Mouse (Mus musculus): ENCODE data around the gene Ccdc63. TPM values are rescaled to one million over a fixed set of nuclear protein-coding genes. Genes with fewer than 3 reads are reported as not detected.
"Not testable (repeated sequence)": the region's sequence is repeated elsewhere in the genome, so short reads cannot be mapped to it uniquely, and the experiment has no call there.

Ccdc63 gene
- polyA plus RNA-seq (2014; fragmentation: Nextera tagmentation; extraction: Ambion mirVana): not detected in 2 replicates

DNA sequence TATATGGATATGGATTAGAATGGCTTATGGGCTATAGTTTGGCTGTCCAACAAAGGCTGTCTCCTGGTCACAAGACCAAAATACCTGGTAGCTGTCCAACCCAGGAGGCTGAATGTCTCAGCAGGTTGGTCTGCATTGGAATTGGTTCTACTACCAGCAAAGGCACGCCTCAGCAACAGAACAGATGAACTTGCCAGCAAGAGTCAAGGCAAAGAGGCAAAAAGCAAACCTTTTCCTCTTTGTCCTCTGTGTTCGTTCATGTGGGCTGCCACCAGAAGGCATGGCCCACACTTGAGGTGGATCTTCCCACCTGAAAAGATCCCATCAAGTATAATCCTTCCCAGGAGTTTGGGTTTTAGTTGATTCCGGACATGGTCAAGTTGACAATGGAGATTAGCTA is at the start of gene Ccdc63:
Gene Ccdc63, minus strand, starts transcription at position 101 of the 400 bp plus-strand sequence.
- Histone ChIP-seq H3K9ac (ENCODE audit: low read length) (no peak within 1 kb of the TSS), H3K4me2 (ENCODE audit: low read depth) (no peak within 1 kb of the TSS), H3K36me3 (ENCODE audit: control insufficient read depth, insufficient read depth, low read length) (no peaks in the 10 kb centered on the region), H3K27me3 (ENCODE audit: control insufficient read depth, insufficient read depth, low read length) (no peaks in the 10 kb centered on the region), H3K9me3 (ENCODE audit: control insufficient read depth, low read length) (no peaks in the 10 kb centered on the region), H3K4me3 (ENCODE audit: low read depth, low read length) (no peak within 1 kb of the TSS), H3K27ac (ENCODE audit: low read depth, low read length) (no peak within 1 kb of the TSS), H3K4me1 (ENCODE audit: control insufficient read depth, insufficient read depth, low read length) (no peaks in the 10 kb centered on the region)
- DNase-seq (ENCODE audit: low spot score): no peak
- 95% methylated on average over 3 of the region's 3 CpGs for WGBS
- ATAC-seq (ENCODE audit: insufficient read depth, low FRiP score, low TSS enrichment): no peak

DNA sequence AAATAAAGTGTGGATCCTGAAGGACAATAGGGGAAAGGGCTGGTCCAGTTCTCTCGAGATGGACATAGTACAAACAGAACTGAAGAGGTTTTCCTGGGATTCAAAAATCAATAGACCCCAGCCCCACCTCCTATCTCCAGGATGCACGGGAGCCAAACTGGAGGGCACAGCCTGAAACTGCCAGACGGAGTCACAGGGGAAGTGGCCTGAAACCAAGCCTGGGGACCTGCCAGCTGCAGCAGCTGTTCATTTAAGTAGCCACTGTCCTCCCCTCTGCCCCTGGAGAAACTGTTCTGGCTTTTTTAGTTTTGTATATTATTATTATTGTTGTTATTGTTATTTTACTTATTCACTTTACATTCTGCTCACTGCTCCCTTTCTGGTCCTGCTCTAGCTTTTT is 48.5 kb upstream of the Ccdc63 start:
- H3K4me3 ChIP-seq (ENCODE audit: low read depth, low read length): no peak overlapping the region
- DNase-seq (ENCODE audit: low spot score) (no peak), ATAC-seq (ENCODE audit: insufficient read depth, low FRiP score, low TSS enrichment) (no peak)
- 67% methylated on average over 3 of the region's 3 CpGs for WGBS
- no peak overlapping the region for H3K9ac ChIP-seq (ENCODE audit: low read length)
- no peak overlapping the region for H3K27ac ChIP-seq (ENCODE audit: low read depth, low read length)
- H3K9me3 ChIP-seq (ENCODE audit: control insufficient read depth, low read length): no peaks in the 10 kb centered on the region
- H3K4me2 ChIP-seq (ENCODE audit: low read depth): no peak overlapping the region
- H3K27me3 ChIP-seq (ENCODE audit: control insufficient read depth, insufficient read depth, low read length): no peaks in the 10 kb centered on the region
- H3K36me3 ChIP-seq (ENCODE audit: control insufficient read depth, insufficient read depth, low read length): no peaks in the 10 kb centered on the region
- no peaks in the 10 kb centered on the region for H3K4me1 ChIP-seq (ENCODE audit: control insufficient read depth, insufficient read depth, low read length)

DNA sequence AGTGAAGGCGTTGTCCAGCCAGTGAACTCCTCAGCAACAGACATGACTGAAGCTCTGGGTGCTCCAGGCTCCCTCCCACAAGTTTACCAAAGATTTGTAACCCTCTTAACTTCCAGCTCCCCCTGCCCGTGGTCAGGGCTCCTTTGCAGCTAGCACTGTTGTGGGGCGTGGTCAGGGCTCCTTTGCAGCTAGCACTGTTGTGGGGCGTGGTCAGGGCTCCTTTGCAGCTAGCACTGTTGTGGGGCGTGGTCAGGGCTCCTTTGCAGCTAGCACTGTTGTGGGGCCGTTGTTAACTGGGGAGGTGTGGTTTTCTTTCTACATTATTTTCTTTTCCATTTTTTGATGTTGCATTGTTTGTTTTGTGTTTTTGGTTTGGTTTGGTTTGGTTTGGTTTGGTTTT is 44.2 kb upstream of the Ccdc63 start:
- not testable (repeated sequence) for H3K36me3 ChIP-seq (ENCODE audit: control insufficient read depth, insufficient read depth, low read length); H3K4me2 ChIP-seq (ENCODE audit: low read depth); H3K4me3 ChIP-seq (ENCODE audit: low read depth, low read length); ATAC-seq (ENCODE audit: insufficient read depth, low FRiP score, low TSS enrichment); H3K9ac ChIP-seq (ENCODE audit: low read length); DNase-seq (ENCODE audit: low spot score); H3K27ac ChIP-seq (ENCODE audit: low read depth, low read length); H3K27me3 ChIP-seq (ENCODE audit: control insufficient read depth, insufficient read depth, low read length); H3K9me3 ChIP-seq (ENCODE audit: control insufficient read depth, low read length); H3K4me1 ChIP-seq (ENCODE audit: control insufficient read depth, insufficient read depth, low read length)
- 95% methylated on average over 6 of the region's 6 CpGs for WGBS

DNA sequence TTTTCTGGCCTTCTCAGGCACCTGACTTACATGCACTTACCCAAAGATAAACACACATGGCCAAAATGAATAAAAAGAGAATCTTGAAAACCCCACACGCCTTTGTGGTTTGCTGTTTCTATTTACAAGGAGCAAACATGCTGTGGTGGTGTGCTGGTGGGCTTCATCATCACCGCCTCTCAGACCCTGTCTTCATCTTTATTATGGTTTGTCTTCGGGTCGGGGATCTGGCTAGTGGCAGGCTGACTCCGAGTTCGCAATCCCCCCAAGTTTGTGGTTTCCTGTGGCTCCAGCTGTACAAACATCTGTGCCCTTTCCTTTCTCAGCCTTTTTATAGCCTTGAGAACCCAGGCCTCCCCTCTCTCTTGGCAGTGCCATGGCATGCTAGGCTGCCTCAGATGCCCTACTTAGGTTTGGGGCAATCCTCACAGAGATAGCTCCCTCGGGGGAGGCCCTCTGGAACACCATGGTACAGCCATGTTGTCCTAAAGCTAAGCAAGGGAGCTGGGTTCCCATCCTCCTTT is 43.7 kb upstream of the Ccdc63 start:
- no peak overlapping the region for H3K27ac ChIP-seq (ENCODE audit: low read depth, low read length)
- no peaks in the 10 kb centered on the region for H3K36me3 ChIP-seq (ENCODE audit: control insufficient read depth, insufficient read depth, low read length)
- no peaks in the 10 kb centered on the region for H3K9me3 ChIP-seq (ENCODE audit: control insufficient read depth, low read length)
- H3K4me2 ChIP-seq (ENCODE audit: low read depth): no peak overlapping the region
- no peaks in the 10 kb centered on the region for H3K4me1 ChIP-seq (ENCODE audit: control insufficient read depth, insufficient read depth, low read length)
- H3K9ac ChIP-seq (ENCODE audit: low read length): no peak overlapping the region
- DNase-seq (ENCODE audit: low spot score): no peak
- H3K27me3 ChIP-seq (ENCODE audit: control insufficient read depth, insufficient read depth, low read length): no peaks in the 10 kb centered on the region
- no peak overlapping the region for H3K4me3 ChIP-seq (ENCODE audit: low read depth, low read length)
- ATAC-seq (ENCODE audit: insufficient read depth, low FRiP score, low TSS enrichment): no peak
- 76% methylated on average over 7 of the region's 7 CpGs for WGBS

DNA sequence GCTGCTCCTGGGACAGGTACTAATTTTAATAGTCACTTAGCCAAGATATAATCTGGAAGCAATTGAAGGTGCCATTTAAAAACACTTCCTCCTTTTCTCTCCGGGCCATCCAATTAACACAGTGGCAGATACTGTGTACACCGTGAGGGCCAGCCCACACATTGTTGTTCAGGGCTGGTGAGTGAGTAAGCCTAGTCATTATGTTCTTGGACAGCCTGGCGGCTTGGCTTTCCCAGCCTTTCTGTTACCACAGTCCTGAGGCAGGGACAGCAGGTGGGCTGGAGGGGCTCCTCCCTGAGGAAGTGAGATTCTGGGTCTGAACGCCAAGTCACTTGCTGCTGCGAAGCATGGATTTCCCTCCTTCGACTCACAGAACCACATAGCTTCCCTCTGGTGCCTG is 39.0 kb upstream of the Ccdc63 start:
- Histone ChIP-seq H3K4me2 (ENCODE audit: low read depth) (no peak overlapping the region), H3K27ac (ENCODE audit: low read depth, low read length) (no peak overlapping the region), H3K36me3 (ENCODE audit: control insufficient read depth, insufficient read depth, low read length) (peaks cover 4% of the 10 kb centered on the region), H3K9ac (ENCODE audit: low read length) (no peak overlapping the region), H3K4me1 (ENCODE audit: control insufficient read depth, insufficient read depth, low read length) (no peaks in the 10 kb centered on the region), H3K27me3 (ENCODE audit: control insufficient read depth, insufficient read depth, low read length) (no peaks in the 10 kb centered on the region), H3K4me3 (ENCODE audit: low read depth, low read length) (no peak overlapping the region), H3K9me3 (ENCODE audit: control insufficient read depth, low read length) (no peaks in the 10 kb centered on the region)
- ATAC-seq (ENCODE audit: insufficient read depth, low FRiP score, low TSS enrichment) (no peak), DNase-seq (ENCODE audit: low spot score) (no peak)
- 63% methylated on average over 6 of the region's 6 CpGs for WGBS

DNA sequence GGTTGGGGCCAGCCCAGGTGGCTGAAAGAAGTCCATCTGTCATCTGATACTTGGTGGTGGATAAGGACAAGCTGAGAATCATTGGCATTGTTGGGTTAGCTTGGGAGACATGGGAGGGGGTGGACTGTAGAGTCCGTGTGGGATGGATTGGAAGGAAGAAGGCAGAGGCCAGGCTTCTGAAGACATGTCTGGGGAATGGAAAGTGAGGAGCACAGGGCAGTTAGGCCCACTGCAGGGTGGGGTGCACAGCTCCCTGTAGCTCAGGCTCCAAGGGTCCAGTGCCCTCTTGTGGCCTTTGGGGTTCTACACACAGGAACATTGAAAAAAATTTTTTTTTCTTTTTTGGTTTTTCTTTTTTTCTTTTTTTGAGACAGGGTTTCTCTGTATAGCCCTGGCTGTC is 35.8 kb upstream of the Ccdc63 start:
- Histone ChIP-seq H3K27me3 (ENCODE audit: control insufficient read depth, insufficient read depth, low read length) (no peaks in the 10 kb centered on the region), H3K4me1 (ENCODE audit: control insufficient read depth, insufficient read depth, low read length) (no peaks in the 10 kb centered on the region), H3K27ac (ENCODE audit: low read depth, low read length) (no peak overlapping the region), H3K9me3 (ENCODE audit: control insufficient read depth, low read length) (no peaks in the 10 kb centered on the region), H3K9ac (ENCODE audit: low read length) (no peak overlapping the region), H3K36me3 (ENCODE audit: control insufficient read depth, insufficient read depth, low read length) (peaks cover 12% of the 10 kb centered on the region), H3K4me3 (ENCODE audit: low read depth, low read length) (no peak overlapping the region), H3K4me2 (ENCODE audit: low read depth) (no peak overlapping the region)
- 53% methylated on average over 1 of the region's 1 CpGs for WGBS
- no peak for ATAC-seq (ENCODE audit: insufficient read depth, low FRiP score, low TSS enrichment)
- DNase-seq (ENCODE audit: low spot score): peak; percentile 41

DNA sequence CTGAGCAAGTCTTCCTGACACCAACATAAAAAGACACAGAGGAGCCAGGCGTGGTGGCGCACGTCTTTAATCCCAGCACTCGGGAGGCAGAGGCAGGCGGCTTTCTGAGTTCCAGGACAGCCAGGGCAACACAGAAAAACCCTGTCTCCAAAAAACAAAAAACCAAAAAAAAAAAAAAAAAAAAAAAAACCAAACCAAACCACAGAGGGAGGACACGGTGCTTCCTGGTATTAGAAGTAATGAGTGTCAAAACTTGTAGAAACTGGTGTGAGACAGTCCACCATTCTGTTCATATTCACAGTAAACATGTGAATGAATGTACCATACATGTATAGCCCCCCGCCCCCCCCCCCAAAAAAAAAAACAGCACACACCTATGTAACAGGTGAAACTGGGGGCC is 35.3 kb upstream of the Ccdc63 start:
- WGBS: 92% methylated on average over 7 of the region's 7 CpGs
- peaks cover 17% of the 10 kb centered on the region for H3K36me3 ChIP-seq (ENCODE audit: control insufficient read depth, insufficient read depth, low read length)
- no peak overlapping the region for H3K9ac ChIP-seq (ENCODE audit: low read length)
- H3K4me2 ChIP-seq (ENCODE audit: low read depth): no peak overlapping the region
- H3K4me3 ChIP-seq (ENCODE audit: low read depth, low read length): no peak overlapping the region
- H3K27ac ChIP-seq (ENCODE audit: low read depth, low read length): no peak overlapping the region
- H3K9me3 ChIP-seq (ENCODE audit: control insufficient read depth, low read length): no peaks in the 10 kb centered on the region
- no peaks in the 10 kb centered on the region for H3K27me3 ChIP-seq (ENCODE audit: control insufficient read depth, insufficient read depth, low read length)
- ATAC-seq (ENCODE audit: insufficient read depth, low FRiP score, low TSS enrichment): no peak
- no peaks in the 10 kb centered on the region for H3K4me1 ChIP-seq (ENCODE audit: control insufficient read depth, insufficient read depth, low read length)
- DNase-seq (ENCODE audit: low spot score): no peak

DNA sequence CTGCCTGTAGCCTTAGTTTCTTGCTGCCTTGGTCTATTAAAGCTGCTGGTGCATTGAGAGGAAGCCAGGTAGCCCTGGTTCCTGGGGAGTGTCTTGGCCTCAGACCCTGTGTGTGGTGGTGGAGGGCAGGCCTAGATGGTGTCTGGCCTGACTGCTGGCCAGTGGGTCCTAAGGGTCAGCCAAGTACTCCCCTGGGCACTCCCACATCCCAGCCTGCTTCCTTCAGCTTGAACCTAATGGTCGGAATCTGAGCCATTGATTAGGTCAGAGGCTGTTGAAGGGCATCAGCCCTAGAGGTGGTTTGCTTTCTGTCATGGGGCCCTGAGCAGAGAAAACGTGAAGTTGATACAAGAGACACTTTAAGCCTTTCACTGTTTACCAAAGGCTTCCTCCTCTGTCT is 34.8 kb upstream of the Ccdc63 start:
- ATAC-seq (ENCODE audit: insufficient read depth, low FRiP score, low TSS enrichment) (no peak), DNase-seq (ENCODE audit: low spot score) (no peak)
- Histone ChIP-seq H3K4me3 (ENCODE audit: low read depth, low read length) (no peak overlapping the region), H3K27me3 (ENCODE audit: control insufficient read depth, insufficient read depth, low read length) (no peaks in the 10 kb centered on the region), H3K36me3 (ENCODE audit: control insufficient read depth, insufficient read depth, low read length) (peaks cover 22% of the 10 kb centered on the region), H3K4me2 (ENCODE audit: low read depth) (no peak overlapping the region), H3K27ac (ENCODE audit: low read depth, low read length) (no peak overlapping the region), H3K9ac (ENCODE audit: low read length) (no peak overlapping the region), H3K9me3 (ENCODE audit: control insufficient read depth, low read length) (no peaks in the 10 kb centered on the region), H3K4me1 (ENCODE audit: control insufficient read depth, insufficient read depth, low read length) (no peaks in the 10 kb centered on the region)
- 78% methylated on average over 2 of the region's 2 CpGs for WGBS

DNA sequence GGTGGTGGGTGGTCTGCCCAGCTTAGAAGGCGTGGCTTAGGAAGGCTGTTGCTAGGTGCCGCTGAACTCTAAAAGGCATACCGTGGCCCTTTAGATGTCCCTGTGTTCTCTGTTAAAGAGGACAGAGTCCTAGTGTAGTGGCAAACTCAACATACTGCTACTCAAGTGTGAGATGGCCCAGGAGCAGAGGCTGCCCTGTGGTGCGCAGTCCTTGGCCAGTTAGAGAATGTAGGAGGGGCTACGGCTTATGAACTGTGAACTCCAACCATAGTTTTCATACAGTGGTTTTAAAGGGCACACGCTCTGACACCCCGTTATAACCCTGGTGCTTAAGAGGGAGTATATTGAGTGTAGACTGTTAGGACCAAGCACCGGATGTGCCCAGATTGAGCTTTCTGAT is 30.4 kb upstream of the Ccdc63 start:
- Histone ChIP-seq H3K4me3 (ENCODE audit: low read depth, low read length) (no peak overlapping the region), H3K36me3 (ENCODE audit: control insufficient read depth, insufficient read depth, low read length) (peaks cover 35% of the 10 kb centered on the region), H3K9me3 (ENCODE audit: control insufficient read depth, low read length) (no peaks in the 10 kb centered on the region), H3K4me2 (ENCODE audit: low read depth) (no peak overlapping the region), H3K27ac (ENCODE audit: low read depth, low read length) (no peak overlapping the region), H3K4me1 (ENCODE audit: control insufficient read depth, insufficient read depth, low read length) (no peaks in the 10 kb centered on the region), H3K9ac (ENCODE audit: low read length) (no peak overlapping the region), H3K27me3 (ENCODE audit: control insufficient read depth, insufficient read depth, low read length) (no peaks in the 10 kb centered on the region)
- ATAC-seq (ENCODE audit: insufficient read depth, low FRiP score, low TSS enrichment) (no peak), DNase-seq (ENCODE audit: low spot score) (no peak)
- 95% methylated on average over 8 of the region's 8 CpGs for WGBS

Data from neural tube, embryonic 11.5 days (tissue).